Mouse (Mus musculus): ENCODE data around the gene Arhgef10l. TPM values are rescaled to one million over a fixed set of nuclear protein-coding genes. Genes with fewer than 3 reads are reported as not detected.

The Arhgef10l gene
- polyA plus RNA-seq, 1 experiment from 2014 or later, result 12.1 TPM

DNA sequence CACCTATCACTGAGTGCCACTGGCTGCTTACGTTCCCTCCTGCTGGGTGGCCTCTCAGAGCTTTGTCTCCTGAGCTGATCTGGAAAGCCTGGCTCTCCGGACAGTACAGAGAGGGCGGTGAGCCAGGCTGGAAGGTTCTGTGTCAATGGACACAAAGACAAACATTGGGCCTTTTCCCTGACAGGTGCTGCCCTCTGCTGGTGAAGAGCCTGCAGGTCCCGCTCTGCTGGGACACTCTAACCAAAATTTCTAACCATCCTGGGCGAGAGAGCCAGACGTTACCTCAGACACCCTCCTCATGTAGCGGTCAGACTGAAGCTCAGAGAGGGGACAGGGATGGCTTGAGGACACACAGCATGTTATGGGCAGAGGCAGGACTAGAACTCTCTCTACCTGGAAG lies 118.3 kb downstream of the Arhgef10l start:
- no peaks in the 10 kb centered on the region for H3K4me1 ChIP-seq (ENCODE audit: control insufficient read depth, insufficient read depth, low read length)
- H3K27me3 ChIP-seq (replicated peaks; ENCODE audit: control insufficient read depth, insufficient read depth, low read length), result no peaks in the 10 kb centered on the region
- peaks cover 18% of the 10 kb centered on the region for H3K36me3 ChIP-seq (ENCODE audit: control insufficient read depth, insufficient read depth, low read length)
- no peak overlapping the region for H3K27ac ChIP-seq (ENCODE audit: low read length)
- 0 out of 2 replicates have a peak, but pooled peaks have one; percentile 26 for ATAC-seq
- H3K4me2 ChIP-seq (ENCODE audit: low read depth, low read length), result no peak overlapping the region
- H3K9ac ChIP-seq (ENCODE audit: low read depth, low read length), result no peak overlapping the region
- H3K4me3 ChIP-seq (ENCODE audit: low read length), result no peak overlapping the region
- H3K9me3 ChIP-seq (ENCODE audit: control insufficient read depth, low read length), result no peaks in the 10 kb centered on the region
- 29% methylated on average over 7 of the region's 7 CpGs for WGBS

DNA sequence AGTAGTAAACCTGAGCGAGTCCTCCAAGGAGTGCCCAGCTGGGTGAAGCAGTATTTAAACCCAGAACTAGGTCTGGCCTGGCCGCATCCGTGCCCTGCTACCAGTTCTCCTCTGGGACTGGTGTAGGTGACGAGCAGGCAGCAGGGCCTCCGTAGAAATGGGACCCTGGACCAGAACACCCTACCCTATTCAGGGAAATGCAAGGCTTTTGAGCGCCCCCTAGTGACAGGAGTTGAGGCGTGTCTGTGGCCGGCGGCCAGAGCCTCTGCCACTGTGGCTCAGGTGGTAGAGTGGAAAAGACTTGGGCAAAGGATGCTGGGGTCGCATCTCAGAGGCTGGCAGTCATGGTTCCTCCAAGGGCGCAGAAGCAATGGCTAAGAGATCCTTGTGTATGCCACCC lies 126.7 kb downstream of the Arhgef10l start:
- H3K4me1 ChIP-seq (ENCODE audit: control insufficient read depth, insufficient read depth, low read length), result 0 out of 2 replicates have a peak, but pooled peaks cover 2% of the 10 kb centered on the region
- peaks cover 24% of the 10 kb centered on the region for H3K36me3 ChIP-seq (ENCODE audit: control insufficient read depth, insufficient read depth, low read length)
- 41% methylated on average over 11 of the region's 11 CpGs for WGBS
- peak; percentile 36; the same call in 1 of the 2 replicates for ATAC-seq
- H3K27ac ChIP-seq (ENCODE audit: low read length), result no peak overlapping the region
- H3K27me3 ChIP-seq (replicated peaks; ENCODE audit: control insufficient read depth, insufficient read depth, low read length), result no peaks in the 10 kb centered on the region
- no peak overlapping the region for H3K9ac ChIP-seq (ENCODE audit: low read depth, low read length)
- H3K4me3 ChIP-seq (ENCODE audit: low read length), result no peak overlapping the region
- no peaks in the 10 kb centered on the region for H3K9me3 ChIP-seq (ENCODE audit: control insufficient read depth, low read length)
- no peak overlapping the region for H3K4me2 ChIP-seq (ENCODE audit: low read depth, low read length)

DNA sequence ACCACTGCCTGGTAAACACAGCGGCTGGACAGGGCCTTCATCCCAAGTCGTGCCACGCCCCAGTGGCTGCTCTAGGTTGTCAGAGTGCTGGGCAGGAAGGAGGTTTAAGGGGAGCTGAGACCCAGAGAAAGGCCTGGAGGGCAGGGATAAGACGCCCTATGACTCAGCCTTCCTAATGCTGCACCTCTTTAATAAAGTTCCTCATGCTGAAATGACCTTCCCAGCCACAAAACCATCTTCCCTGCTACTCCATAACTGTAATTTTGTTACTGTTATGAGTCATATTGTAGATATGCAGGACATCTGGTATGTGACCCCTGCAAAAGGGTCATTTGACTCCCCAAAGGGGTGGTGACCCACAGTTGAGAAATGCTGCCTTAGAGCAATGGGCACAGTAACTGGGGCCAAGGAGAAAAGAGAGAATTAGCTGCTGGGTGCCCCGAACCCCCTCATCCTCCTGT lies 128.2 kb downstream of the Arhgef10l start:
- no peak overlapping the region for H3K9ac ChIP-seq (ENCODE audit: low read depth, low read length)
- H3K27ac ChIP-seq (ENCODE audit: low read length), result no peak overlapping the region
- H3K4me3 ChIP-seq (ENCODE audit: low read length), result no peak overlapping the region
- ATAC-seq, result no peak
- no peaks in the 10 kb centered on the region for H3K9me3 ChIP-seq (ENCODE audit: control insufficient read depth, low read length)
- no peaks in the 10 kb centered on the region for H3K27me3 ChIP-seq (replicated peaks; ENCODE audit: control insufficient read depth, insufficient read depth, low read length)
- H3K36me3 ChIP-seq (ENCODE audit: control insufficient read depth, insufficient read depth, low read length), result peaks cover 16% of the 10 kb centered on the region; the same call in 1 of the 2 replicates
- H3K4me2 ChIP-seq (ENCODE audit: low read depth, low read length), result no peak overlapping the region
- WGBS, result 68% methylated on average over 5 of the region's 5 CpGs
- 0 out of 2 replicates have a peak, but pooled peaks cover 4% of the 10 kb centered on the region for H3K4me1 ChIP-seq (ENCODE audit: control insufficient read depth, insufficient read depth, low read length)

DNA sequence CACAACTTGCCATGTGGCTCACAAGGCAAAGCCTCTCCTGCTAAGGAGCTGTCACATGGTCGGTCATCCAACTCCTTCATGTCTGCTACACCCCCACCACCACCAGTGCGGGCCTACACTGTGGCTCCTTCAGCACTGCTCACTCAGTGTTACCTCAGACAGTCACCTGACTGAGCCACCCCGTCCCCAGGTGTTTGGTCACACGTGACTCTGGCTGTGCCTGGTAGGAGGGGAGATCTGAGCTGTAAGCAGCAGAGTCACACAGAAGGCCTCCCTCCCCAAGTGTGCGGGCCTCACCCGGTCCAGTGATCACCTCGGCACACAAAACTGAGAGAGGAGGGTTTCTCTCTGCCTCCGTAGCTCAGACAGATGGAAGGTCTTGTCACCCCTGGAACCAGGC lies 130.5 kb downstream of the Arhgef10l start:
- peaks cover 6% of the 10 kb centered on the region; the same call in 1 of the 2 replicates for H3K4me1 ChIP-seq (ENCODE audit: control insufficient read depth, insufficient read depth, low read length)
- no peak overlapping the region for H3K27ac ChIP-seq (ENCODE audit: low read length)
- H3K4me2 ChIP-seq (ENCODE audit: low read depth, low read length), result no peak overlapping the region
- H3K9ac ChIP-seq (ENCODE audit: low read depth, low read length), result no peak overlapping the region
- H3K9me3 ChIP-seq (ENCODE audit: control insufficient read depth, low read length), result no peaks in the 10 kb centered on the region
- no peak overlapping the region for H3K4me3 ChIP-seq (ENCODE audit: low read length)
- peaks cover 15% of the 10 kb centered on the region; the same call in 1 of the 2 replicates for H3K36me3 ChIP-seq (ENCODE audit: control insufficient read depth, insufficient read depth, low read length)
- ATAC-seq, result 0 out of 2 replicates have a peak, but pooled peaks have one; percentile 8
- no peaks in the 10 kb centered on the region for H3K27me3 ChIP-seq (replicated peaks; ENCODE audit: control insufficient read depth, insufficient read depth, low read length)
- 86% methylated on average over 8 of the region's 8 CpGs for WGBS

DNA sequence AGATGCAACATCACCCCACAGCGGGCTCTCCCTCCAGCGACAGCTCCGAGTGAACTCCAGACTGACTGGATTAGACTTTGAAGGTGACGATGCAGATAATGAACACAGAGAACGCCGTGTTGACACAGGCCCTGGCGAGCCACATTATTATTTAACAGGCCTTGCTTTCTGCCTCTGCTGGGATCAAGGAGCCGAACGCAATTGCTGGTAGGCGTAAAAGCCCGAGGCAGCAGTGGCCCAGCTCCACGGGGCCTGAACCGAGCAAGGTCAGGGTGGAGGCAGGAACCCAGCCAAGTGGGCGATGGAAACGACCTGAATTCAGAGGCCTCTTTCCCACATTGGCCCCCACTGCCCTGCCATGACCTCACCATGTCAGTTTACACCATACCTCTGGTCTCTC lies 133.5 kb downstream of the Arhgef10l start:
- WGBS, result 44% methylated on average over 15 of the region's 15 CpGs
- Histone ChIP-seq H3K36me3 (ENCODE audit: control insufficient read depth, insufficient read depth, low read length) (peaks cover 24% of the 10 kb centered on the region; the same call in 1 of the 2 replicates), H3K27me3 (replicated peaks; ENCODE audit: control insufficient read depth, insufficient read depth, low read length) (no peaks in the 10 kb centered on the region), H3K4me3 (ENCODE audit: low read length) (no peak overlapping the region), H3K9me3 (ENCODE audit: control insufficient read depth, low read length) (no peaks in the 10 kb centered on the region), H3K4me1 (ENCODE audit: control insufficient read depth, insufficient read depth, low read length) (peaks cover 6% of the 10 kb centered on the region; the same call in 1 of the 2 replicates), H3K9ac (ENCODE audit: low read depth, low read length) (no peak overlapping the region), H3K4me2 (ENCODE audit: low read depth, low read length) (no peak overlapping the region), H3K27ac (ENCODE audit: low read length) (no peak overlapping the region)
- ATAC-seq, result no peak

DNA sequence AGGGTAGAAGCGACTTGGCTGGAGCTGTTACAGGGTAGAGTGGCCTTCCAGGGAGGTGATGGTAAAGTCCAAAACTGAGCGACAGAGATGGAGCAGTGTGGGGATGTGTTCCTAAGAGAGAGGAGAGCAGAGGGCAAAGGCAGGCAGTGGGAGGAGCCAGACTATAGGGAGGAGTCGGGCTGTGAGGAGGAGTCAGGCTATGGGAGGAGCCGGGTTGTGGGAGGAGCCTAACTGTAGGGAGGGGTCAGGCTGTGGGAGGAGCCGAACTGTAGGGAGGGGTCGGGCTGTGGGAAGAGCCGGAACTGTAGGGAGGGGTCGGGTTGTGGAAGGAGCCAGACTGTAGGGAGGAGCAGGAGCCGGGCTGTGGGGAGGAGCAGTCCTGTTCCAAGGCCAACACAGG lies 134.8 kb downstream of the Arhgef10l start:
- Histone ChIP-seq H3K27ac (ENCODE audit: low read length) (no peak overlapping the region), H3K4me1 (ENCODE audit: control insufficient read depth, insufficient read depth, low read length) (peaks cover 6% of the 10 kb centered on the region; the same call in 1 of the 2 replicates), H3K4me2 (ENCODE audit: low read depth, low read length) (no peak overlapping the region), H3K9ac (ENCODE audit: low read depth, low read length) (no peak overlapping the region), H3K36me3 (ENCODE audit: control insufficient read depth, insufficient read depth, low read length) (peaks cover 17% of the 10 kb centered on the region; the same call in 1 of the 2 replicates), H3K27me3 (replicated peaks; ENCODE audit: control insufficient read depth, insufficient read depth, low read length) (no peaks in the 10 kb centered on the region), H3K4me3 (ENCODE audit: low read length) (no peak overlapping the region), H3K9me3 (ENCODE audit: control insufficient read depth, low read length) (no peaks in the 10 kb centered on the region)
- peak; percentile 69 for ATAC-seq
- WGBS, result 29% methylated on average over 9 of the region's 9 CpGs

DNA sequence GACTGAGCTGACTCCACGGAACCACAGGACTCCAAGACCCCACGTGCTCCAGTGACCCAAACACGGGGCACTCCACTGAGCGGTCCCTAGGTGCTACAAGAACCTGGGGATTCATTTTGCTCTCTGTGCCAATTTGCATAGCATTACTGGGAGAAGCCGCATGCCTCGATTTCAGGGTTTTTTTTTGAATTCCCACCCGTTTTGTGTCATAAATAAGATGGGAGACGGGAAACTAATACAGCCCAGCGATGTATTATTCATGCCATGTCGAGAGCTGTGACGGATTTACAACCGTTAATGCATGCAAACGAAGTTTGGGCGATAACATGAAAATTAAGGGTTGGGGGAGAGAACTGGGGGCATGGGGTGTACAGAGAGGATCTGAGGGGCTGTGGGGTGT lies 136.1 kb downstream of the Arhgef10l start:
- Histone ChIP-seq H3K27ac (ENCODE audit: low read length) (no peak overlapping the region), H3K4me1 (ENCODE audit: control insufficient read depth, insufficient read depth, low read length) (peaks cover 6% of the 10 kb centered on the region; the same call in 1 of the 2 replicates), H3K9ac (ENCODE audit: low read depth, low read length) (no peak overlapping the region), H3K36me3 (ENCODE audit: control insufficient read depth, insufficient read depth, low read length) (peaks cover 14% of the 10 kb centered on the region; the same call in 1 of the 2 replicates), H3K27me3 (replicated peaks; ENCODE audit: control insufficient read depth, insufficient read depth, low read length) (no peaks in the 10 kb centered on the region), H3K9me3 (ENCODE audit: control insufficient read depth, low read length) (no peaks in the 10 kb centered on the region), H3K4me2 (ENCODE audit: low read depth, low read length) (no peak overlapping the region), H3K4me3 (ENCODE audit: low read length) (no peak overlapping the region)
- 74% methylated on average over 14 of the region's 14 CpGs for WGBS
- ATAC-seq, result no peak

DNA sequence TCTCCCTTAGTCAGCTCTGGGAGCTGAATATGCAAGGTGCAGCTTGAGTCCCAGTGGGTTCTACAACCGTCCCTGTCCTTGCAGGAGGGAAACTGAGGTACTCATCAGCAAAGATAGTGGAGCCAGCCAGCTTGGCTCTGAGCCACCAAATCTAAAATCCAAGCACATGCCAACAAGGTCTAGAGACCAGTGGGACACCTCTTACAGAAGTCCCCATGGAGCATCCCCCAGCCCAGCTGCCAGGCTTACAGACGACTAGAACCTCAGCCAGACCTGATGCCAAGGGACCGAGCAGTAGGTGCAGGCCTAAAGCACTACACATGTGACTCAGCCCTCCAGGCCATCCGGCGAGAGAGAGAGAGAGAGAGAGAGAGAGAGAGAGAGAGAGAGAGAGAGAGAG lies 137.4 kb downstream of the Arhgef10l start:
- Histone ChIP-seq H3K4me3 (ENCODE audit: low read length) (no peak overlapping the region), H3K4me2 (ENCODE audit: low read depth, low read length) (no peak overlapping the region), H3K9ac (ENCODE audit: low read depth, low read length) (no peak overlapping the region), H3K27ac (ENCODE audit: low read length) (no peak overlapping the region), H3K9me3 (ENCODE audit: control insufficient read depth, low read length) (no peaks in the 10 kb centered on the region), H3K4me1 (ENCODE audit: control insufficient read depth, insufficient read depth, low read length) (peaks cover 6% of the 10 kb centered on the region; the same call in 1 of the 2 replicates), H3K27me3 (replicated peaks; ENCODE audit: control insufficient read depth, insufficient read depth, low read length) (no peaks in the 10 kb centered on the region), H3K36me3 (ENCODE audit: control insufficient read depth, insufficient read depth, low read length) (peaks cover 13% of the 10 kb centered on the region; the same call in 1 of the 2 replicates)
- ATAC-seq, result no peak
- 63% methylated on average over 5 of the region's 5 CpGs for WGBS

DNA sequence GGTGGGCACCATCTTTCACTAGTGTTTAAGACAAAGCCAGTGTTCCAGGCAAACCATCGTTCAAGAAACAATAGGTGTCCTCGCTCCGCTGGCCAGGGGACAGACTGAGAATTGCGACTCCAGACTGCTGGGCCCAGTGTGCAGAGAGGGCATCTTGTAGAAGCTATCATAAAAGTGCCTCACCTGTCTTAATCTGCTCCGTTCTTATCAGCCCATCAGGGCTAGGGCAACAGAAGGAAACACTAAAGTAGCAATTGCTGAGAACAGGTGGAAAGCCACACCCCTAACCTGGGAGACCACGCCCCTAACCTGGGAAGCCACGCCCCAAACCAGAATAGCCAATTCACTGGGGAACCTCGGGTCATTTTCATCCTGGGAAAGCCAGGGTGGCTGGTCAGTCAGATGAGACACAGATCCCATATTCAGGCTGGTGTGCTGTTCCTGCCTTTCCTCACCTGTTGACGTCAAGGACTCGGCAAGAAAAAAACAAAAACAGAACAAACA lies 140.1 kb downstream of the Arhgef10l start:
- 61% methylated on average over 10 of the region's 10 CpGs for WGBS
- 0 out of 2 replicates have a peak, but pooled peaks cover 9% of the 10 kb centered on the region for H3K36me3 ChIP-seq (ENCODE audit: control insufficient read depth, insufficient read depth, low read length)
- H3K4me1 ChIP-seq (ENCODE audit: control insufficient read depth, insufficient read depth, low read length), result no peaks in the 10 kb centered on the region
- no peak overlapping the region for H3K9ac ChIP-seq (ENCODE audit: low read depth, low read length)
- H3K4me2 ChIP-seq (ENCODE audit: low read depth, low read length), result no peak overlapping the region
- H3K9me3 ChIP-seq (ENCODE audit: control insufficient read depth, low read length), result no peaks in the 10 kb centered on the region
- H3K27ac ChIP-seq (ENCODE audit: low read length), result no peak overlapping the region
- no peaks in the 10 kb centered on the region for H3K27me3 ChIP-seq (replicated peaks; ENCODE audit: control insufficient read depth, insufficient read depth, low read length)
- H3K4me3 ChIP-seq (ENCODE audit: low read length), result no peak overlapping the region
- ATAC-seq, result peak; percentile 52; the same call in 1 of the 2 replicates
